Mouse (Mus musculus): Measurements from ENCODE around the gene Olfr1254. TPM values are rescaled to one million over a fixed set of nuclear protein-coding genes. Genes with fewer than 3 reads are reported as not detected.

The Olfr1254 gene
- total RNA-seq (2015; ENCODE audit: low replicate concordance) = not detected in 2 replicates
- total RNA-seq (2017; ENCODE audit: low replicate concordance) = not detected in 2 replicates

GRCm38 (mm10) chr2:89793519-89793918 is at the start of gene Olfr1254:
Gene Olfr1254 (minus strand): TSS chr2:89793619.
- ATAC-seq (replicated peaks; ENCODE audit: low FRiP score, poor library complexity, severe bottlenecking) = no peak

GRCm38 (mm10) chr2:89841455-89841854 is 48.0 kb upstream of the Olfr1254 start, which contains the start of gene Olfr1256:
Gene Olfr1256 (minus strand): TSS chr2:89841555.
- ATAC-seq (replicated peaks; ENCODE audit: low FRiP score, poor library complexity, severe bottlenecking) = no peak

- ATAC-seq (replicated peaks; ENCODE audit: low FRiP score, poor library complexity, severe bottlenecking) = no peak
These were observed 26.8 kb upstream of the Olfr1254 start for GRCm38 (mm10) chr2:89820216-89820615.

- ATAC-seq (replicated peaks; ENCODE audit: low FRiP score, poor library complexity, severe bottlenecking) = no peak
These were observed 18.3 kb upstream of the Olfr1254 start, which contains the start of gene Olfr1255 for GRCm38 (mm10) chr2:89811751-89812150. Gene Olfr1255 (plus strand): TSS chr2:89812051.

GRCm38 (mm10) chr2:89810751-89811150 is 17.3 kb upstream of the Olfr1254 start:
- ATAC-seq (replicated peaks; ENCODE audit: low FRiP score, poor library complexity, severe bottlenecking) = no peak

- no peak for ATAC-seq (replicated peaks; ENCODE audit: low FRiP score, poor library complexity, severe bottlenecking)
These were observed 6.2 kb upstream of the Olfr1254 start for GRCm38 (mm10) chr2:89799583-89799982.

- ATAC-seq (replicated peaks; ENCODE audit: low FRiP score, poor library complexity, severe bottlenecking) = no peak
These were observed 36.4 kb downstream of the Olfr1254 start, which contains the start of gene Olfr1253 for GRCm38 (mm10) chr2:89756990-89757389. Gene Olfr1253 (minus strand): TSS chr2:89757090.

Other genes starting within 250 kb of the Olfr1254 start
- gene Olfr1245, start 215.2 kb downstream of the Olfr1254 start, total RNA-seq (2015; ENCODE audit: low replicate concordance) = not detected in 2 replicates
- not detected in 2 replicates for gene Olfr1245, start 215.2 kb downstream of the Olfr1254 start, total RNA-seq (2017; ENCODE audit: low replicate concordance)
- not detected in 2 replicates for gene Olfr1246, start 200.5 kb downstream of the Olfr1254 start, total RNA-seq (2015; ENCODE audit: low replicate concordance)
- gene Olfr1246, start 200.5 kb downstream of the Olfr1254 start, total RNA-seq (2017; ENCODE audit: low replicate concordance) = not detected in 2 replicates
- gene Olfr1247, start 179.5 kb downstream of the Olfr1254 start, total RNA-seq (2015; ENCODE audit: low replicate concordance) = not detected in 2 replicates
- gene Olfr1247, start 179.5 kb downstream of the Olfr1254 start, total RNA-seq (2017; ENCODE audit: low replicate concordance) = not detected in 2 replicates
- gene Olfr1248, start 175.4 kb downstream of the Olfr1254 start, total RNA-seq (2015; ENCODE audit: low replicate concordance) = not detected in 2 replicates
- not detected in 2 replicates for gene Olfr1248, start 175.4 kb downstream of the Olfr1254 start, total RNA-seq (2017; ENCODE audit: low replicate concordance)
- not detected in 2 replicates for gene Olfr1249, start 158.6 kb downstream of the Olfr1254 start, total RNA-seq (2015; ENCODE audit: low replicate concordance)
- gene Olfr1249, start 158.6 kb downstream of the Olfr1254 start, total RNA-seq (2017; ENCODE audit: low replicate concordance) = not detected in 2 replicates
- gene Olfr1250, start 132.2 kb downstream of the Olfr1254 start, total RNA-seq (2015; ENCODE audit: low replicate concordance) = not detected in 2 replicates
- not detected in 2 replicates for gene Olfr1250, start 132.2 kb downstream of the Olfr1254 start, total RNA-seq (2017; ENCODE audit: low replicate concordance)
- not detected in 2 replicates for gene Olfr1251, start 121.7 kb downstream of the Olfr1254 start, total RNA-seq (2015; ENCODE audit: low replicate concordance)
- gene Olfr1251, start 121.7 kb downstream of the Olfr1254 start, total RNA-seq (2017; ENCODE audit: low replicate concordance) = not detected in 2 replicates
- not detected in 2 replicates for gene Olfr1252, start 68.6 kb downstream of the Olfr1254 start, total RNA-seq (2015; ENCODE audit: low replicate concordance)
- not detected in 2 replicates for gene Olfr1252, start 68.6 kb downstream of the Olfr1254 start, total RNA-seq (2017; ENCODE audit: low replicate concordance)
- not detected in 2 replicates for gene Olfr1253, start 36.5 kb downstream of the Olfr1254 start, total RNA-seq (2015; ENCODE audit: low replicate concordance)
- not detected in 2 replicates for gene Olfr1253, start 36.5 kb downstream of the Olfr1254 start, total RNA-seq (2017; ENCODE audit: low replicate concordance)
- not detected in 2 replicates for gene Olfr1255, start 18.4 kb upstream of the Olfr1254 start, total RNA-seq (2015; ENCODE audit: low replicate concordance)
- not detected in 2 replicates for gene Olfr1255, start 18.4 kb upstream of the Olfr1254 start, total RNA-seq (2017; ENCODE audit: low replicate concordance)
- gene Olfr1256, start 47.9 kb upstream of the Olfr1254 start, total RNA-seq (2015; ENCODE audit: low replicate concordance) = not detected in 2 replicates
- gene Olfr1256, start 47.9 kb upstream of the Olfr1254 start, total RNA-seq (2017; ENCODE audit: low replicate concordance) = not detected in 2 replicates
- gene Olfr48, start 54.6 kb upstream of the Olfr1254 start, total RNA-seq (2015; ENCODE audit: low replicate concordance) = not detected in 2 replicates
- not detected in 2 replicates for gene Olfr48, start 54.6 kb upstream of the Olfr1254 start, total RNA-seq (2017; ENCODE audit: low replicate concordance)
- not detected in 2 replicates for gene Olfr1257, start 84.8 kb upstream of the Olfr1254 start, total RNA-seq (2015; ENCODE audit: low replicate concordance)
- gene Olfr1257, start 84.8 kb upstream of the Olfr1254 start, total RNA-seq (2017; ENCODE audit: low replicate concordance) = not detected in 2 replicates
- not detected in 2 replicates for gene Olfr1258, start 133.7 kb upstream of the Olfr1254 start, total RNA-seq (2015; ENCODE audit: low replicate concordance)
- not detected in 2 replicates for gene Olfr1258, start 133.7 kb upstream of the Olfr1254 start, total RNA-seq (2017; ENCODE audit: low replicate concordance)
- not detected in 2 replicates for gene Olfr1259, start 155.0 kb upstream of the Olfr1254 start, total RNA-seq (2015; ENCODE audit: low replicate concordance)
- not detected in 2 replicates for gene Olfr1259, start 155.0 kb upstream of the Olfr1254 start, total RNA-seq (2017; ENCODE audit: low replicate concordance)
- gene Olfr1260, start 180.7 kb upstream of the Olfr1254 start, total RNA-seq (2015; ENCODE audit: low replicate concordance) = not detected in 2 replicates
- not detected in 2 replicates for gene Olfr1260, start 180.7 kb upstream of the Olfr1254 start, total RNA-seq (2017; ENCODE audit: low replicate concordance)
- gene Olfr1261, start 197.6 kb upstream of the Olfr1254 start, total RNA-seq (2015; ENCODE audit: low replicate concordance) = not detected in 2 replicates
- not detected in 2 replicates for gene Olfr1261, start 197.6 kb upstream of the Olfr1254 start, total RNA-seq (2017; ENCODE audit: low replicate concordance)
- not detected in 2 replicates for gene Olfr1262, start 206.5 kb upstream of the Olfr1254 start, total RNA-seq (2015; ENCODE audit: low replicate concordance)
- not detected in 2 replicates for gene Olfr1262, start 206.5 kb upstream of the Olfr1254 start, total RNA-seq (2017; ENCODE audit: low replicate concordance)
- gene Olfr1263, start 218.5 kb upstream of the Olfr1254 start, total RNA-seq (2015; ENCODE audit: low replicate concordance) = not detected in 2 replicates
- not detected in 2 replicates for gene Olfr1263, start 218.5 kb upstream of the Olfr1254 start, total RNA-seq (2017; ENCODE audit: low replicate concordance)
- gene Olfr1264, start 232.0 kb upstream of the Olfr1254 start, total RNA-seq (2015; ENCODE audit: low replicate concordance) = not detected in 2 replicates
- gene Olfr1264, start 232.0 kb upstream of the Olfr1254 start, total RNA-seq (2017; ENCODE audit: low replicate concordance) = not detected in 2 replicates
- not detected in 2 replicates for gene Olfr1265, start 241.7 kb upstream of the Olfr1254 start, total RNA-seq (2015; ENCODE audit: low replicate concordance)
- not detected in 2 replicates for gene Olfr1265, start 241.7 kb upstream of the Olfr1254 start, total RNA-seq (2017; ENCODE audit: low replicate concordance)